Mouse (Mus musculus): ENCODE data around the gene Depdc1b. TPM values are rescaled to one million over a fixed set of nuclear protein-coding genes. Genes with fewer than 3 reads are reported as not detected.

Gene Depdc1b
- polyA plus RNA-seq (2017; shearing (Covaris generic)) = 0.77 TPM

GRCm38 (mm10) chr13:108315702-108316486 lies at the start of gene Depdc1b:
Depdc1b (plus strand) TSS chr13:108316332.

DNA sequence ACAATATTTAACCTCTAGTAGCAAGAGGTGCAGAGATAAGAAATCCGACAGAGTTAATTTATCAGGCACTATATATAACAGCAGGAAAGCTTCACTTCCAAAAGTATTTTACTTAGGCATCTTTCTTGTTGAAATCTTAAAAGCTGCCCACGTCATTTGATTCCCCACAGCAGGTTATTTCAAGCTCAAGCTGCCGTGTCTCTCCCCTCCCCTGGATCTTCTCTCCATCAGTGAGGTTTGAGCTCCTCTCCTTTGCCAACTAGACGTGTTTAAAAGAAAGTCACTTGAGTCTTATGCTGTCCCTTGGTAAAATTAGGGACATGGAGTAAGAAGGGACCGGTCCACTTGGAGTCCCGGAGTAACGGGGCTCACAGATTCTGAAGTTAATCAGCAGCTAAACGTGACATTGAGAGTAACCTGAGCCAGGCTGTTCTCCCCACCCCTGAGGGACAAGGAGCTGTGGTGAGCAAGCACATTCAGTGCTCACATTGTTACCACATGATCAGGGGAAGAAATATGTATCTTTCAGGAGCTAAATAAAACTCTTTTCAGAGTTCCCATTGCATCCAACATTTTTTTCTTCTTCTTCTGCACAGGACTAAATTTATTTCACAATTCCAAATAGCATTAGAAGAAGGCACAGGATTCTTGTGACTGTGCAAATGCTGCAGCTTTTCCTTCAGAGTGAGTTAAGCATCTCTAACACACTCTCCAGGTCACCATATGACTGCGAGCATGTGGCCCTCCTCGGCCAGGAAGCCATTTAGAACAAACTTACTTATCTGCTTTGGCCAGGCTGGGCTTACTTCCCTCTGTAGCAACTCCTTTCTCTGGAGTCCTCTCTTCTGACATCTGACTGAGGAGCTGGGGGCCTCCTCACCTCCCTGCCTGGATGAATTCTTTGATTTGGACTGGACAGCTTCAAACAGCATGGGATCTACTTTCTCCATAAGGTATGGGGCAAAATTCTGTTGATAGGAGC lies 133.3 kb downstream of the Depdc1b start, which contains the start of gene Pde4d:
TSS of gene Pde4d (plus strand) at position 833 of the 982 bp plus-strand sequence.

Other genes with a start within 250 kb of the Depdc1b start
- 19.0 TPM for gene Ndufaf2, start 157.7 kb upstream of the Depdc1b start, polyA plus RNA-seq (2017; shearing (Covaris generic))
- gene Ercc8, start 157.6 kb upstream of the Depdc1b start, polyA plus RNA-seq (2017; shearing (Covaris generic)) = 17.9 TPM
- gene Elovl7, start 101.9 kb upstream of the Depdc1b start, polyA plus RNA-seq (2017; shearing (Covaris generic)) = 0.29 TPM
- gene Pde4d, start 133.6 kb downstream of the Depdc1b start, polyA plus RNA-seq (2017; shearing (Covaris generic)) = 13.8 TPM

Measured in CD4-positive, CD25-positive, alpha-beta regulatory T cell (primary cell).